Mouse (Mus musculus): ENCODE measurements around the gene Speer4f2. TPM values are rescaled to one million over a fixed set of nuclear protein-coding genes. Genes with fewer than 3 reads are reported as not detected.
"Not testable (repeated sequence)": the region's sequence is repeated elsewhere in the genome, so short reads cannot be mapped to it uniquely, and the experiment has no call there.

Speer4f2 gene
- not detected in 2 replicates for polyA plus RNA-seq (2012; rRNA removed)

GRCm38 (mm10) chr5:17372880-17373279 lies at the start of gene Speer4f2:
Gene Speer4f2 (plus strand): TSS chr5:17373180.
- not testable (repeated sequence) for DNase-seq (ENCODE audit: extremely low spot score in 1 of 2, low spot score in 1 of 2)

- no peak for DNase-seq (ENCODE audit: extremely low spot score in 1 of 2, low spot score in 1 of 2)
Observed at GRCm38 (mm10) chr5:17328946-17329566, 43.9 kb upstream of the Speer4f2 start.

- DNase-seq (ENCODE audit: extremely low spot score in 1 of 2, low spot score in 1 of 2): no peak
Observed at GRCm38 (mm10) chr5:17334836-17335235, 38.1 kb upstream of the Speer4f2 start.

GRCm38 (mm10) chr5:17345741-17346140 lies 27.2 kb upstream of the Speer4f2 start:
- not testable (repeated sequence) for DNase-seq (ENCODE audit: extremely low spot score in 1 of 2, low spot score in 1 of 2)

GRCm38 (mm10) chr5:17359394-17359999 lies 13.5 kb upstream of the Speer4f2 start:
- no peak for DNase-seq (ENCODE audit: extremely low spot score in 1 of 2, low spot score in 1 of 2)

GRCm38 (mm10) chr5:17389926-17390325 lies 16.9 kb downstream of the Speer4f2 start:
- DNase-seq (ENCODE audit: extremely low spot score in 1 of 2, low spot score in 1 of 2): no peak

GRCm38 (mm10) chr5:17391207-17391606 lies 18.2 kb downstream of the Speer4f2 start:
- no peak for DNase-seq (ENCODE audit: extremely low spot score in 1 of 2, low spot score in 1 of 2)

GRCm38 (mm10) chr5:17400571-17400970 lies 27.6 kb downstream of the Speer4f2 start:
- no peak for DNase-seq (ENCODE audit: extremely low spot score in 1 of 2, low spot score in 1 of 2)

- DNase-seq (ENCODE audit: extremely low spot score in 1 of 2, low spot score in 1 of 2): no peak
Observed at GRCm38 (mm10) chr5:17401206-17402077, 28.5 kb downstream of the Speer4f2 start.

- DNase-seq (ENCODE audit: extremely low spot score in 1 of 2, low spot score in 1 of 2): no peak
Observed at GRCm38 (mm10) chr5:17402330-17403125, 29.5 kb downstream of the Speer4f2 start.

- no peak for DNase-seq (ENCODE audit: extremely low spot score in 1 of 2, low spot score in 1 of 2)
Observed at GRCm38 (mm10) chr5:17403584-17403983, 30.6 kb downstream of the Speer4f2 start.

- DNase-seq (ENCODE audit: extremely low spot score in 1 of 2, low spot score in 1 of 2): no peak
Observed at GRCm38 (mm10) chr5:17408924-17409660, 36.1 kb downstream of the Speer4f2 start.

GRCm38 (mm10) chr5:17417201-17417600 lies 44.2 kb downstream of the Speer4f2 start:
- DNase-seq (ENCODE audit: extremely low spot score in 1 of 2, low spot score in 1 of 2): no peak

GRCm38 (mm10) chr5:17419215-17419820 lies 46.3 kb downstream of the Speer4f2 start:
- DNase-seq (ENCODE audit: extremely low spot score in 1 of 2, low spot score in 1 of 2): peak in 1 of 2 experiments; percentile 4

- no peak for DNase-seq (ENCODE audit: extremely low spot score in 1 of 2, low spot score in 1 of 2)
Observed at GRCm38 (mm10) chr5:17419921-17420320, 46.9 kb downstream of the Speer4f2 start.

GRCm38 (mm10) chr5:17422225-17422624 lies 49.2 kb downstream of the Speer4f2 start:
- no peak for DNase-seq (ENCODE audit: extremely low spot score in 1 of 2, low spot score in 1 of 2)

- DNase-seq (ENCODE audit: extremely low spot score in 1 of 2, low spot score in 1 of 2): no peak
Observed at GRCm38 (mm10) chr5:17426930-17427329, 54.0 kb downstream of the Speer4f2 start.
